Mouse (Mus musculus): ENCODE data around the gene Ttc28. TPM values are rescaled to one million over a fixed set of nuclear protein-coding genes. Genes with fewer than 3 reads are reported as not detected.
"Not testable (repeated sequence)": the region's sequence is repeated elsewhere in the genome, so short reads cannot be mapped to it uniquely, and the experiment has no call there.

Gene Ttc28
- total RNA-seq, 4 experiments from 2014 or later: 11.0 to 17.2 (median 12.3) TPM

- no peak for DNase-seq (ENCODE audit: low spot score)
Measured at GRCm38 (mm10) chr5:111233022-111233709, 353.6 kb downstream of the Ttc28 start.

GRCm38 (mm10) chr5:111235131-111235530, 355.5 kb downstream of the Ttc28 start:
- DNase-seq (ENCODE audit: low spot score): peak; percentile 82

DNA sequence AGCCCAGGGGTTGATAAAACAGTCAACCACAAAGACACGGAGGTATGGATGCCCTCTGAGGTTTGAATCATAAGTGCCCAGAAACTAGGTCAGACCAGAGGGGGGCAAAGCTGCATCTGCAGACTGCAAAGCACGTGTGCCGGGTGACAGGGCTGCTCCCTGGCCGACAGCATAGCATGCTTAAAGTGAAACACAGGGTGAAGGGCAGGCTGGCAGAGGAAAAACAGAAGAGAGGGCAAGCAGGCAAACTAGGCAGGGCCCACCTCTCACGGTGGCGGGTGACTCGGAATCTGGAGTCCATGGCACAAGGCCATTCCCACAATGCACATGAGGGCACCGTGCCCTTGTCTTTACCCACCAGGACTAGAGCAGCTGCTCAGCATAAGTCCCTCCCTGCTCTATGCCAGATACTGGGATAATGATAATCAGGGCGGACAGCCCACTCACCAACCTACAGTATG, 357.6 kb downstream of the Ttc28 start:
- no peak for DNase-seq (ENCODE audit: low spot score)

GRCm38 (mm10) chr5:111239223-111239622, 359.6 kb downstream of the Ttc28 start:
- no peak for DNase-seq (ENCODE audit: low spot score)

DNA sequence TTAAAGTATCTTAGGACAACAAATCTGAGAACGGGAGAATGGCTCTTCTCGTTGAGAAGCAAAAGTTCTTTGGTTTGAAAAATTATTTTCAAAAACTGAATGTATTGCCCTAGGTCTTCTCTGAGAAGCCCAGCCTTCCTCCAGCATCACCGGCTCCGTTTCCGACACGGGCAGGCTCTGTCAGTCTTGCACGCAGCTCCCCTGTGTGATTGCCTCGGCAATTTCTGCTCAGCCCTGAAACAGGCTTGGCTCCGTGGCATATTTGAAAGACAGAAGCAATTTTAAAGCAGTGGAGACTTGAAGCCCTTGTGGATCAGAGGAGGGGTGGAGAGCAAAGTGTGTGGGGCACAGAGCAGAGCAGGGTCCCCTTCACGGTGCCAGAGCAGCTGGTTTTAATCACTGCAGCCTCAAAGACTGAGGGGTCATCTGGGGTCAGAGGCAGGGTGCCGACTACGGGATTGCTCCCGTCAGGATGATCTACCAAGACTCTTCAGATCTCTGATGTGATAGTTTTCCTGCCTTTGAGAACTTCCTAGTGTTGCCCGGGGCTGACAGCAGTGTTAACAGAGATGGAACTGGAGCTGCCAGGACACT, 363.9 kb downstream of the Ttc28 start:
- no peak for DNase-seq (ENCODE audit: low spot score)

DNA sequence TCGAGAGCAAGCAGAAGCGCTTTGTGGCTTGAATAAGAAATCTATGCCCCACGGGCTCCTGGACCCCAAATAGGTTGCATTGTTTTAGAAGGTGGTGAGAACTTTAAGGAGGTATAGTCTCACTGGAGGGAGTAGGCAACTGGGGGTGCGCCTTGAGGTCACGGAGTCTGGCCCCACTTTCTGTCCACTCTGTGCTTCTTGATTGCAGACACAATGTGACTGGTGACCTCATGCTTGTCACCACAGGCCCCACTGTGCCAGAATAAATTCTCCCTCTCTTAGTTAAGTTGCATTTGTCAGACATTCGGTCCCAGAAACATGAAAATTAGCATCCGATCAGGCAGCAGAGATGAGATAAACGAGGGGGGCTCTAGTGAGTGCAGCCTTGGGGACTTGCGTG, 364.5 kb downstream of the Ttc28 start:
- no peak for DNase-seq (ENCODE audit: low spot score)

- DNase-seq (ENCODE audit: low spot score): no peak
Measured at GRCm38 (mm10) chr5:111247571-111248265, 368.1 kb downstream of the Ttc28 start.

- no peak for DNase-seq (ENCODE audit: low spot score)
Measured at GRCm38 (mm10) chr5:111252147-111252546, 372.5 kb downstream of the Ttc28 start.

GRCm38 (mm10) chr5:111254362-111254761, 374.8 kb downstream of the Ttc28 start:
- no peak for DNase-seq (ENCODE audit: low spot score)

DNA sequence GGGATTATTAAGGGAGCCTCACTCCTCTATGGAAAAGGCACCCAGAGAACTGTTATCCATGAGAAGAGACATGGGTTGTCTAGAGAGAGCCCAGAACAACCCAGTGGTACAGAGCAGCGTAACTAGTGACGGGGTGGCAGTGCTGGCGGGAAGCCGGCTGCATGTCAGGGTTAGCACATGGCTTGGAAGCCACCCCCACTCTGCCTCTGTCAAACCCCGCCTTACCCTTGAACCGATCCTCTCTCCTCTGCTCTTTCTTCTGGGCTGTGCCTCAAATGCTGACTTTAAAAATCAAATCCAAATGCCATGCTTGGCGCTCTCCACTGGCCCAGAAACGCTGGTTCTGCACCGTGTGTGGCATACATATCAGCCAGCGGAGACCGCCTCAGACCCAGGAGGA, 375.2 kb downstream of the Ttc28 start:
- DNase-seq (ENCODE audit: low spot score): no peak

GRCm38 (mm10) chr5:111256181-111256580, 376.6 kb downstream of the Ttc28 start:
- no peak for DNase-seq (ENCODE audit: low spot score)

GRCm38 (mm10) chr5:111257127-111257526, 377.5 kb downstream of the Ttc28 start:
- peak; percentile 60 for DNase-seq (ENCODE audit: low spot score)

DNA sequence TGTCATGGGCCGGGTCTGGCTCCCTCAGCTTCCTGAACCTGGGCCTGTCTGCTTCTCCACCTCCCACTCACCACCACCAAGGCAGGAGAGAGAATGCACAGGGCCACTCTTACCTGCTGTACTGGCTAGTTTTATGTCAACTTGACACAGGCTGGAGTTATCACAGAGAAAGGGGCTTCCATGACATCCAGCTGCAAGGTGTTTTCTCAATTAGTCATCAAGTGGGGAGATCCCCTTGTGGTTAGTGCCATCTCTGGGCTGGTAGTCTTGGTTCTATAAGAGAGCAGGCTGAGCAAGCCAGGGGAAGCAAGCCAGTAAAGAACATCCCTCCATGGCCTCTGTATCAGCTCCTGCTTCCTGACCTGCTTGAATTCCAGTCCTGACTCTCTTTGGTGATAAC, 381.6 kb downstream of the Ttc28 start:
- DNase-seq (ENCODE audit: low spot score): not testable (repeated sequence)

GRCm38 (mm10) chr5:111261733-111262573, 382.4 kb downstream of the Ttc28 start:
- peak; percentile 66 for DNase-seq (ENCODE audit: low spot score)

- DNase-seq (ENCODE audit: low spot score): no peak
Measured at GRCm38 (mm10) chr5:111262574-111263239, 383.1 kb downstream of the Ttc28 start.

- peak; percentile 48 for DNase-seq (ENCODE audit: low spot score)
Measured at GRCm38 (mm10) chr5:111263370-111263769, 383.8 kb downstream of the Ttc28 start.

GRCm38 (mm10) chr5:111264488-111264887, 384.9 kb downstream of the Ttc28 start:
- DNase-seq (ENCODE audit: low spot score): no peak

DNA sequence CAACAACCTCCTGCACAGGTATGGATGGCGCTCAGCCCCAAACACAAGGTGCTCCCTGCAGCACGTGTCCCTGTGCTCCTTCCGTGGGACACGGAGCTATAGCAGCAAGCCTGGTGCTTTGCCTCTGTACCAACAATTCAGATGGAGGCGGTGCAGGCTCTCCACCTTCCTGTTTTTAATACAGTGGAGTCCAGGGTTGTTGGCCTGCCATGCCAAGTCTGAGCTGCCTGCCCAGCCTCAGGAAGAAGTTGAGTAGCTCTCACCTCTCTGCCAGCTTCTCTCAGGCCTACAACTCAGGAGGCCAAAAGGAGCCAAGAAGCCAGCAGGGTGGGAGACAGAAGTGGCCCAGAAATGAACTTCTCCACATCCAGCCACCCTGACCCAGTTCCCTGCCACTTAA, 387.1 kb downstream of the Ttc28 start:
- DNase-seq (ENCODE audit: low spot score): no peak

GRCm38 (mm10) chr5:111267100-111267499, 387.5 kb downstream of the Ttc28 start:
- peak; percentile 71 for DNase-seq (ENCODE audit: low spot score)

- no peak for DNase-seq (ENCODE audit: low spot score)
Measured at GRCm38 (mm10) chr5:111268852-111269251, 389.2 kb downstream of the Ttc28 start.

DNA sequence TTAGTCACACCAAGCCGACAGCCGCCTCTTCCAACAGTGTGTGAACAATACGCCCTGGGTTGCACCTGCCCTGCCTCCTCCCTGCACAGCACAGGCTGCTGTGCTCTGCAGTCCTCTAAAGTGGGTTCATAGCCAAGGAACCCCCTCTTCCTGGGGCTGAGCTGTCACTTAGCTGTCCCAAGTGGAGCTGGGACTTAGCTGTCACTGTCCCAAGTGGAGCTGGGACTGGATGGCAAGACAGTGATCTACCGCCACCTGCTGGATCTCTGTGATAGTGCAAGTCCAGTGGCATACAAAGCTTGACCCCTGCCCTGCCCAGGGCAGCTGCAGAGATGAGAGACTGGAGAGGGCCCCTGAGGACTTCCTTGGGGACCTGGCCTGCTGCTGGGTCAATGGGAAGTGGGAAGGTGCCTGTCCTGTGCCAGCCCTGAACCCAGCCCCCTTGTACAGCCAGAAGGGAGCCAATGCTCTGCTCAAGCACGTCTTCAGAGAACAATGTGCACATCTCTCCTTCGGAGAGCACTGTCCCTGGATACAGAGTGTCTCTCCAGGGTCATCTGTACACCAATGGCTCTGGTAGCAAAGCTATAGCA, 390.1 kb downstream of the Ttc28 start:
- peak; percentile 84 for DNase-seq (ENCODE audit: low spot score)

Data from heart, adult 8-10 months (tissue).